Mouse (Mus musculus) induced T-regulatory cell, adult 2 months (primary cell): ENCODE measurements around the gene Psme2b.
"Not testable (repeated sequence)": the region's sequence is repeated elsewhere in the genome, so short reads cannot be mapped to it uniquely, and the experiment has no call there.

Experiments used
- DNase-seq: peaks from one replicate; pipeline ENCODE4 v3.0.0-alpha.2; 2012; ENCODE audit warnings: low read depth

The Psme2b gene

DNA sequence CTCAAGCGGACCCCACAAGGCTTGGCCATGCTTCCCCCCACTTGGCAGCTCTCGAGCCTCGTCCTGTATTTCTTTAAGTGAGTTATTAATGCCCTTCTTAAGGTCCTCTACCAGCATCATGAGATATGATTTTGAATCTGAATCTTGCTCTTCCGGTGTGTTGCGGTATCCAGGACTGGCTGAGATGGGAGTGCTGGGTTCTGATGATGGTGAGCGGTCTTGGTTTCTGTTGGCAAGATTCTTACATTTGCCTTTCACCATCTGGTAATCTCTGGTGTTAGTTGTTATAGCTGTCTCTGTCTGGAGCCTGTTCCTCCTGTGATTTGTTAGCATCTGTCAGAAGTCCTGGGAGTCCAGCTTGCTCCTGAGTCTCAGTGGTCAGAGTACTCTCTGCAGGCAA lies at the start of gene Psme2b:
TSS of gene Psme2b (minus strand) at position 101 of the 400 bp plus-strand sequence.
- DNase-seq = not testable (repeated sequence)

DNA sequence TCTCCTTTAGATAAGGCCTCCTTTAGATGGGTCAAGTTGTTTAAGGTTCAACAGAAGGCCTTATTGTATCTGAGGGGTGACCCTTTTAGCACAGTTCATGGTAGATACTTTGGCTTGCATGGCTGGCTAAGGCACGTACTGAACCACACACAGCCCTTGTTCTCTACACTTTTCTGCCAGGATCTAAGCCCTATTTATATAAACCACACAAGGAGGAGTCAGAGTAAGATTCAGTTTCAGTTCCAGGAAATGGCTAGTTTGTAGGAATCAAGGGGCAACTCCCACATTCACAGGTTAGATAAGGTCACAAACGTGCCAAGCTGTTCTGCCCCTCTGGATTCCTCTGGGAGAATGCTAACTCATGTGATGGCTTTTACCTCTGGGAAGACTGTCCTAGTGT lies 48.0 kb upstream of the Psme2b start, which contains the start of gene Tgtp1:
TSS of gene Tgtp1 (minus strand) at position 155 of the 400 bp plus-strand sequence.
- DNase-seq = peak; percentile 75

DNA sequence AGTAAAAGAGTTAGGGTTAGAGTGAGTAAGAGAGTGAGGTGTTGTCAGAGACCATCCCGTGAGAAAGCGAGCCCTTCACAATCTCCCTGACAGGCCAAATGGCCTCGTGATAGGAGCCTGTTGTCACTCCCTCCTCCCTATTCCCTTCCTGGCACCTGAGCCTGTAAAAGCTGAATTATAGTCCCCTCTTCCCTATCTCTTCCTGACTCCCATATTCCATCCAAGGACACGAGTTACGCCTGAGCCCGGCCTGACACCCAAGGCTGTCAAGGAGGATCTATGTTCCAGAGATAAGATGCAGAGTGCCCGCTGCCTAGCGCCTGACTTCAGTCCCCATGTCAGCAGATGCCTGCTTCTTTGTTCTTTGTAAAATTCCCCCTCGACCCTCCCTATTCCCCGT lies 47.3 kb upstream of the Psme2b start:
- DNase-seq = not testable (repeated sequence)

DNA sequence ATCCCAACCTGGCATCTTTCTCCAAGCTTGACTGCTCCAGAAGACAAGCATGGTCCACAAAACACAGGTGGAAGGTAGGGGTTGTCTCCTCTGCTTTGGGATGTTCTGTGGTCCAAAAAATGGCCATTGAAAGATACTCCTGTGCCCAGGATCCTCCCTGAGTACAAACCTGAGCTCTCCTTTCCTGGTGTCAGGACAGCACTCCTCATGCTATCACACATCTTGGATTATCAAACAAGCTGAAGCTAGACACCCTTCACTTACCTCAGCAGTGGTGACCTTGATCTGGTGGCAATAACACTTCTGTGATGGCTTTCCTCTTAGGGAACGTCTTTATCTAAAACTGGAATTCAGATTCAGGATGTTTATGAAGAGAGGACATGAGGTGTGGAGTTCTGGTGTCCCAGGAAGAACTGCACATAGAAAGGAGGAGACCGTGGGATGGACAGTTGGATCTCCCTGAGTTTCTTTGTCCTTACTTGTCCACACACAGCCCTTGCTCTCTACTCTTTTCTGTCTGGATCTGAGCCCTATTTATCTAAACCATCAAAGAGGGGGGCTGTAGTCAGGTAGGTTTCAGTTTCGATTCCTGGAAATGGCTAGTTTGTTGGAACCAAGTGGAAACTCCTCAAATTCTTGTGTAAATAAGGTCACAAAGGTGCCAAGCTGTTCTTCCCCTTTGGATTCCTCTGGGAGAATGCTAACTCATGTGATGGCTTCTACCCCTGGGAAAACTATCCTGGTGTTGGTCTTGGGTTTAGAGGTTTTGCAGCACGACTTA lies 45.9 kb upstream of the Psme2b start, which contains the start of gene Gm12185:
TSS of gene Gm12185 (minus strand) at position 487 of the 781 bp plus-strand sequence.
- peak; percentile 85 for DNase-seq

DNA sequence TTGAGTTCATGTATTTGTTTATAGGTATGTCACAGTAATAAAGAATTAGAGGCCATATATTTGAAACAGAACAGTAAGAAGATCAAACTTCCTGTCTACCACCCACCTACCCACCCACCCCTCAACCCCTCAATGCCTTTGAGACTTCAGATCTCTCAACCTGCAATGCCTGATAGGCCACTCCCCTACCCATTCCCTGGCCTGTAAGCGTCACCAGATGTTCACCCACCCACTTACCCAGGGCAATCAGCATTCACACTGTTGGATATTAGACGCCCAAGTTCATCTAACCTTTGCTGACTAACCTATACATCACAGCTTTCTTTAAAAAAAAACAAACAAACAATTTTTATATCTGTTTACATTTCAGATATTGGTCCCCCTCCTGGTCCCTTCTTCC lies 44.0 kb upstream of the Psme2b start:
- peak; percentile 42 for DNase-seq

DNA sequence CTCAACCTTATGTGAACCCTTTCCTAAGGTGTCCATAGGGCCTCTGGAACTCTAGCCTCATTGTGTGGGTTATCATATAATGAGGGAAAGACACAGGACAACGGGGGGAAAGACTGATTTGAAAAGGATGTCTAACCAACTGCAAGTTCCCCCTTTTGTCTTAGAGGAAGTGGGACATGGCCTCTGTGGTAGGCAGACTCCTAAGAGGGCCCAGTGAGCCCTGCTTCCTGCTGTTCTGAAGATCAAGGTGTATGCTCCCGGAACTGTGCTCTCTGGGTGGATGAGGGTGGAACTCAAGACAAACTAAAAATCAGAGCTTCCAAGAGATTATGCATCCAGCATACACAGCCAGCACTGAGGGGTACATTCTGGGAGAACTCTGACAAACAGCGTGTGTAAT lies 42.2 kb upstream of the Psme2b start:
- not testable (repeated sequence) for DNase-seq

DNA sequence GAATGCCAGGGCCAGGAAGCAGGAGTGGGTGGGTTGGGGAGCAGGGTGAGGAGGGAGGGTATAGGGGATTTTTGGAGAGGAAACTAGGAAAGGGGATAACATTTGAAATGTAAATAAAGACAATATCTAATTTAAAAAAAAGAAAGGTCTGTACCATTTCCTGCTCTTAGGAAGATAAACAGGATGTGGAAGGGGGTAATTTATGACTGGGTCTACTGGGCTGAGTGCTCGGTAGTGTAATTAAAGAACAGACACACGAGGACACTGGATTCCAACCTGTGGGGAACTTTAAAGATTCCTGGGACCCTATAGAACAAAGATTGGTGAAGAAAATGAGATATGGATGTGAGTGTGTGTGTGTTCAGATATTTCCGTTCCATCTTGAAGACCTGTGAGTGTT lies 36.9 kb upstream of the Psme2b start:
- not testable (repeated sequence) for DNase-seq

DNA sequence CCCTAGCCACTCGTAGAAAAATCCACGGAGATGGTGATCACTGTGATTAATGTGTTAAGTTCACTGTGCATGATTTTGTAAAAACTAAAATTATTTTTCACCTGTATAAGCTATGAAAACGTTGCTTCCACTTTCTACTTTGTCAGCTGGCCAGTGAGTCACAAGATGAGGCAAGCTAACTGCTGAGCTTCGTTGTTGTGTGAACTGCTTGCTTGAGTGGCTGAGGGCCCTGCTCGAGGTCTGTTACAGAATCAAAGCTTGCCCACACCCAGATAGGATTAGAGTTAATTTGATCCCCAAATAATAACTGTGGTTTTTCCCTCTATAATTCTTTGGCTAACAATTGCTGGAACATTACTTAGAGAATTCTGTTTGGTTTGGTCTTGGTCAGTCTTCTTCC lies 34.1 kb upstream of the Psme2b start:
- not testable (repeated sequence) for DNase-seq

DNA sequence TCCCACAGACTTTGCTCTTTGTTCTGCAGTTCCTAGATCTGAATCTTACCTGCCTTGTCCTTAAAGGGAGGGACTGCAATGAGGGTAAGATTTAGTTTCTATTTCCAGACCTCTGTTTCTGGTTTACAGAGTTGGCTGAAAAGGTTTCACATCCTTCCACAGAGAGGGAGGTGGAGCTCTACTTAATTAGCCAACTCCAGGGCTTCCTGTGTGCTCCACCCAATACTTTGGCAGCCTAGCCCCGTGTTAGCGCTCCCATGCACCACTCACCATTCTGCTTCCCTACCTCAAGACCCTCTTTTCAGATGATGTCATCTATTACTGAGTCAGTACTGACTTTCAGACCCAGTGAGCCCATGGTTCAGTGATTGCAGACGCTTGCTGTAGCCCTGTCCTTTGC lies 33.3 kb upstream of the Psme2b start, which contains the start of gene 9930111J21Rik1:
TSS of gene 9930111J21Rik1 (minus strand) at position 148 of the 400 bp plus-strand sequence.
- not testable (repeated sequence) for DNase-seq

DNA sequence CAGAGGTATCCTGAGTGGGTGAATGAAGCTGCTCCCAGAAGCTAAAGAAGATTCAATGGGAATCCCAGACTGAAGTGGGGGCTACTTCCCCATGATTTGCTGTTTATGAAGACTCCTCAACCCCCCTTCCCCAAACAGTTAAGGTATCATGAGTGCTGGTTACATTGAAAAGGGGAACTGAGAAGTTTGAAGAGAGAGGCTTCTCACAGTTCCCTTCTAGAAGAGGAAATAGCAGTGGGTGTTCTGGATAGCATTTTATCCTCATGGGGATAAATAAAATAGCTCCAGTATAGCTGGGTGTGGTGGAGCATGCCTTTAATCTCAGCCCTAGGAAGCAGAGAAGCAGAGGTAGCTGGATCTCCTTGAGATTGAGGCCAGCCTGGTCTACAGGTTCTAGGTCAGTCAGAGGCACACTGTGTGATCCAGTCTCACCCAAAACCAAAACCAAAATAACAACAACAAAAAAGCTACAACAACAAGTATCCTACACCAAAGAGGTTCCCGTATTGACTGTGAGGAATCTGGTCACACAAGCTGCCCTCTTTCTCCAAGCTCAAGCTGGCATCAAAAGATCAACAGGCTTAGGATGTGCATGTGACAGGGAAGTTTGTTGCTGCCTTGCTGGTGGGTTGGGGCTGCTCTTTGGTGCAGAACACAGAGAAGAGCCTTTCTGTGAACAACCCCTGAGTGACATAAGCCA lies 32.4 kb upstream of the Psme2b start, which contains the start of gene Olfr56:
TSS of gene Olfr56 (plus strand) at position 650 of the 700 bp plus-strand sequence.
- not testable (repeated sequence) for DNase-seq

DNA sequence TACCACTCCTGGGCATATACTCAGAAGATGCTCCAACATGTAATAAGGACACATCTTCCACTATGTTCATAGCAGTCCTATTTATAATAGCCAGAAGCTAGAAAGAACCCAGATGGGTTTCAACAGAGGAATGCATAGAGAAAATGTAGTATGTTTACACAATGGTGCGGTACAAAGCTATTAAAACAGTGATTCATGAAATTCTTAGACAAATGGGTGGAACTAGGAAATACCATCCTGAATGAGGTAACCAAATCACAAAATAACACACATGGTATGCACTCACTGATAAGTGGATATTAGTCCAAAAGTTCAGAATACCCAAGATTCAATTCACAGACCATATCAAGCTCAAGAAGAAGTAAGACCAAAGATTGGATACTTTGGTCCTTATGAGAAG lies 28.7 kb upstream of the Psme2b start:
- DNase-seq = not testable (repeated sequence)

DNA sequence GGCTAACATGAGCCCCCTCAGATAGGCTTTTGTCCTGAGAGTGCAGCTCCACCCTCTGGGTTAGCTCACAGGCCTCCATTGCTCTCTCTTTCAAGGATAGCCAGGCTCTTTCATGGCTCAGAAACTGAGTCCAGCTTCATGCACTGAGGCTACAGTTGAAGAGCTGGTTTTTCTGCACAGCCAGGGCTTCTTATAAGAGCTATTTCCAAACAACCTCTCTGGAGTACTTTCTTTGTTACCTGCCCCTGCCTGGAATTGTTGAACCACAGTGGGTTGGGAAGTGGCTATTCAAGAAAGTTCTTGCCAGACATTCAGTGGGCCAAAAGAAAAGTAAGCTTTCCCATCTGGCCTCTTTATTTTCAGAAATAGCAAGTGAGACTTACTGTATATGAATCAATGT lies 6.7 kb downstream of the Psme2b start:
- not testable (repeated sequence) for DNase-seq

DNA sequence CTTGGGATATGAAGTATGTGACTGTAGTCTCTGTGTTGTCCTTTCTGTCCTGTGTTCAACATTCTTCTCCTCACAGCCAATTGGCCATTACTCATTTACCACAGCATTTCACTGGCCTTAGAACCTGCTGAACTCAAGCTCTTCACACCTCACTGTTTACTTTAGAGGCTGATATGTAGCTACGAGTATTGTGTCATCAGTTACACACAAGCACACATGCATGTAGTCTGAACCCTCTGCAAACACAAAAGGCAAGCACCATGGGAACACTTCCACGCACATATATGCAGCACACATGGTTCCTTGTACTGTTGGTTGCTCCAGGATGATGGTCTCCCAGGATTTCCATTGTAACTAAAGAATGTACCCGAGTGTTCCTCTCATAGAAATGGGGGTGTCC lies 10.7 kb downstream of the Psme2b start:
- not testable (repeated sequence) for DNase-seq

DNA sequence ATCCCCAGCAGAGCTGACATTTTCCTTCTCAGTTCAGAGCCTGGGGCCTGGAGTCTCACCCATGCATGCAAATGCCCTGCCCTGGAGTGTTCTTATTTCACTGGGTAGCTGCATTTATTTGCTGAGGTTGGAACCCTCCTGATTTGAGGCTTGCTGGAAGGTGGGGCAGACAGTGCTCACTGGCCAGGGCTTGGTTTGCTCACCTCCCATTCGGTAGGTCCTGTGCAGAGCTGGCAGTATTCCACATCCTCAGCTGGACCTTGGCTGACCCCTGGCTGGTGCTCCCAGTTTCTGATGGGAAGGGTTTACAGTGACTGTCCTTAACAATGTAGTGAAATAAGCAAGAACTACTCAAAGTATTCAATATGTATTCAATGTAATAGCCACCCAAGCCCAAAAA lies 12.1 kb downstream of the Psme2b start:
- not testable (repeated sequence) for DNase-seq

DNA sequence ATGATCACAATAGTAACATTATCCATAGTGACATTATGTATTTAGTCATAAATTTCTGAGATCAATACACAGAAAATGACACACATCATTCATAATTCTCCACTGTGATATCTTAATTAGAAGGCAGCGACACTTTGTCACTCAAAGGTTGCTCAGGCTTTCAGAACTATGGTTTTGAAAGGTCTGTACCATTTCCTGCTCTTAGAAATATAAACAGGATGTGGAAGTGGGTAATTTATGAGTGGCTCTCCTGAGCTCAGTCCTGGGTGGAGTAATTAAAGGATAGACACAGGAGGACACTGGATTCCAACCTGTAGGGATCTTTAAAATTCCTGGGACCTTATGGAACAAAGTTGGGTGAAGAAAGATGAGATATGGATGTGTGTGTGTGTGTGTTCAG lies 12.6 kb downstream of the Psme2b start:
- DNase-seq = peak; percentile 65

DNA sequence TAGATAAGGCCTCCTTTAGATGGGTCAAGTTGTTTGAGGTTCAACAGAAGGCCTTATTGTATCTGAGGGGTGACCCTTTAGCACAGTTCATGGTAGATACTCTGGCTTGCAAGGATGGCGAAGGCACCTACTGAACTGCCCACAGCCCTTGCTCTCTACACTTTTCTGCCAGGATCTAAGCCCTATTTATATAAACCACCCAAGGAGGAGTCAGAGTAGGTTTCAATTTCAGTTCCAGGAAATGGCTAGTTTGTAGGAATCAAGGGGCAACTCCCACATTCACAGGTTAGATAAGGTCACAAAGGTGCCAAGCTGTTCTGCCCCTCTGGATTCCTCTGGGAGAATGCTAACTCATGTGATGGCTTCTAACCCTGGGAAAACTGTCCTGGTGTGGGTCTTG lies 17.9 kb downstream of the Psme2b start:
- peak; percentile 70 for DNase-seq

DNA sequence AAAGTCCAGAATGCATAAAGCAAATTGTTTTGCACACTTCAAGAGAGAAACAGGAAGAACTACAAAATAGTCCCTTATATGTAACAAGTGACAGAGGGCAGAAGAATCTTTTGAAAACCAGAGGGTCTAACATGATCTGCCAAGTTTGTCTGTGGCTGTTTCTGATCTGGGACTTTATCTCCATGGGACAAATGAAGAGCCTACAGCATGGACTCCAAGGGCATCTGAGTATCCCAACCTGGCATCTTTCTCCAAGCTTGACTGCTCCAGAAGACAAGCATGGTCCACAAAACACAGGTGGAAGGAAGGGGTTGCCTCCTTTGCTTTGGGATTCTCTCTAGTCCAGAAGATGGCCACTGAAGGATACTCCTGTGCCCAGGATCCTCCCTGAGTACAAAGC lies 19.6 kb downstream of the Psme2b start:
- DNase-seq = peak; percentile 47

DNA sequence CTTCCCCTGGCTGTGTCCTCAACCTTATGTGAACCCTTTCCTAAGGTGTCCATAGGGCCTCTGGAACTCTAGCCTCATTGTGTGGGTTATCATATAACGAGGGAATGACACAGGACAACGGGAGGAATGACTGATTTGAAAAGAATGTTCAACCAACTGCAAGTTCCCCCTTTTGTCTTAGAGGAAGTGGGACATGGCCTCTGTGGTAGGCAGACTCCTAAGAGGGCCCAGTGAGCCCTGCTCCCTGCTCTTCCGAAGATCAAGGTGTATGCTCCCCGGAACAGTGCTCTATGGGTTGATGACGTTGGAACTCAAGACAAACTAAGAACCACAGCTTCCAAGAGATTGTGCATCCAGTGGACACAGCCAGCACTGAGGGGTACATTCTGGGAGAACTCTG lies 22.2 kb downstream of the Psme2b start:
- not testable (repeated sequence) for DNase-seq

DNA sequence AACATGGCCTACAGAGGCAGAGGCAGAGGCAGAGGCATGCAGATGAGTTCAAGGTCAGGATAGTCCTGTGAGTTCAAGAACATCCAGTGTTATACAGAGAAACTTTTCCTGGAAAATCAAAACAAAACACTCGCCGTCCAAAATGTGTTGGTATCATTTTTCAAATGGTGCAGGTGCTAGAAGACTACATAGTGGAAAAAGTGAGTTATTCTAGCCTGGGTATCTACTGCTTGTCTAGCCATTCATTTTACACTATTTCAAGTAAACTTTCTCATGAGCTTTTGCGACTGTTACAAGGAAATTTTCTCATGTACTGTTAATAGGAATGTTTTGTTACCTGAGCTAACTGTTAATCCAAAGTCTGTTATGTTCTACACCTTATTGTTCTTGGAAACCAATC lies 27.6 kb downstream of the Psme2b start:
- DNase-seq = no peak

DNA sequence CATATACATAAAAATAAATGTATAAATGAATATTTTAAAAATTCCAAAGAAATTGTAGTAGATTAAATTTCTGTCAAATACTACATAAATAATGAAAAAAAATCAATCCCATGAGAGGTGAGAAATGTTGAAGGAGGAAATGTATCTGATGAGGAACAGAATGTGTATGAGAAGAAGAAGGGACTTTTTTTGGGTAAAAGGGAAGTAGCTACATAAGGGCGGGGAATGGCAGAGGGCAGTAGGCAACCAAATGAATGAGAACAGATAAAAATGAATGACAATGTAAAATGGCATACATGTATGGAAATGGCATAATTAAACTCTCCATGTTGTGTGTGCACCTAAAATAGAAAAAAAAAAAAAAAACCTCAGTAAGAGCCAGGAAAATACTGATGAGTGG lies 32.4 kb downstream of the Psme2b start:
- no peak for DNase-seq

DNA sequence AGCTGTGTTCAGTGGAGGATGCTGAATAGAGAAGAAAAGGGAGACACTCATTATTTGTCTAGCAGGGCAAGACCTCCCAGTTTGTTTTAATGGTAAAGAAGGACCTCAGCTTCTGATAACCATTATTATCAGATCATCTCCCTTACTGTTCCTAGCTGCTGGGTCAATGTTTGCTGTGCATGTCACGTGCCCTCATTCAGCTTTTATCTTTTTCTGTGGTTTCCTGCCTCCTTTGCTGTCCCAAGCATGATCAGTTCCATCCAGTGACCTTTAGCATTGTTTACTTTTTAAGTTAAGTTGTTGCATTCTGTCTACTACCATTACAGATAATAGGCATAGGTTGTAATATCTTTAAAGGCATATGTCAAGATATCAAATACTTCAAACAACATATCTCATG lies 37.5 kb downstream of the Psme2b start:
- DNase-seq = no peak

DNA sequence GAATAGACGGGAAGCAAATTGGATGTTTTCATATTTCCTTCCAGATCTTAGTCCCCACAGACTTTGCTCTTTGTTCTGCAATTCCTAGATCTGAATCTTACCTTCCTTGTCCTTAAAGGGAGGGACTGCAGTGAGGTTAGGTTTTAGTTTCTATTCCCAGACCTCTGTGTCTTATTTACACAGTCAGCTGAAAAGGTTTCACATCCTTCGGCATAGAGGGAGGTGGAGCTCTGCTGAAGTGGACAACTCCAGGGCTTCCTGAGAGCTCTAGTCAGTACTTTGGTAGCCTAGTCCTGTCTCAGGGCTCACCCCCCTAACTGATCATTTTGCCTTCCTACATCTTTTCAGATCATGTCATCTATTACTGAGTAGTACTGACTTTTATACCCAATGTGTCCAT lies 44.0 kb downstream of the Psme2b start, which contains the start of gene Gm5431:
TSS of gene Gm5431 (minus strand) at position 194 of the 400 bp plus-strand sequence.
- no peak for DNase-seq

DNA sequence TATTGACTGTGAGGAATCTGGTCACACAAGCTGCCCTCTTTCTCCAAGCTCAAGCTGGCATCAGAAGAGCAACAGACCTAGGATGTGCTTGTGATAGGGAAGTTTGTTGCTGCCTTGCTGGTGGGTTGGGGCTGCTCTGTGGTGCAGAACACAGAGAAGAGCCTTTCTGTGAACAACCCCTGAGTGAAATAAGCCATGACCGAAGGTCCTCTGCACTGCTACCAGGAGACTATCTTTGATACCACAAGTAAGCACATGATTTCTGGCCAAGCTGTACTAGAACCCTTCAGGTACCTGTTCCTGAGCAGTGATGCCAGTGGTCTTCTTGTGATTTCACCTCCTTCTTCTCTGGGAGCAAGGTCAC lies 44.4 kb downstream of the Psme2b start:
- not testable (repeated sequence) for DNase-seq
